In genomic region chr6:18029746-18030656, GRCm38 (mm10) we compare ENCODE assay signal across 8 mouse cellular contexts. TPM values are rescaled to one million over a fixed set of nuclear protein-coding genes. Genes with fewer than 3 reads are reported as not detected.
A peak's percentile ranks its signal among the peaks of the same experiment; 100 is the strongest.
DNase-seq lines count a peak whose midpoint lies in the region; ATAC-seq and TF ChIP-seq lines count a peak whose summit lies in the region.

Wnt2 (minus strand) TSS chr6:18030585.

- H3K4me2 ChIP-seq in heart, postnatal 0 days (ENCODE audit: low read depth, low read length) = peak within 1 kb of the TSS; percentile 85
- peak within 1 kb of the TSS; percentile 90 for H3K4me2 ChIP-seq in neural tube, embryonic 13.5 days

- H3K27me3 ChIP-seq in heart, postnatal 0 days (ENCODE audit: control insufficient read depth, insufficient read depth, low read length) = peaks cover 36% of the 10 kb centered on the region
- H3K27me3 ChIP-seq in neural tube, embryonic 13.5 days = peaks cover 53% of the 10 kb centered on the region

- H3K4me3 ChIP-seq in heart, postnatal 0 days (ENCODE audit: low read depth, low read length) = peak within 1 kb of the TSS; percentile 53
- peak within 1 kb of the TSS; percentile 47 for H3K4me3 ChIP-seq in neural tube, embryonic 13.5 days

- DNase-seq in adrenal gland, postnatal 14 days = peak; percentile 21
- DNase-seq in adrenal gland, postnatal 25 days = no peak
- DNase-seq in ovary, postnatal 36 days (ENCODE audit: low spot score) = peak; percentile 18
- no peak for DNase-seq in ovary, postnatal 10 days (ENCODE audit: low spot score)
- DNase-seq in heart, postnatal 0 days (ENCODE audit: low spot score) = no peak
- peak; percentile 67 for DNase-seq in liver
- DNase-seq in spleen, postnatal 14 days (ENCODE audit: low spot score in 2 of 2) = no peak

- no peak for ATAC-seq in heart, postnatal 0 days (ENCODE audit: insufficient read depth, low read depth)
- 0 out of 2 replicates have a peak, but pooled peaks have one; percentile 42 for ATAC-seq in neural tube, embryonic 13.5 days (ENCODE audit: low read depth)

- no peak within 1 kb of the TSS for H3K27ac ChIP-seq in heart, postnatal 0 days (ENCODE audit: low read depth)
- no peak within 1 kb of the TSS for H3K27ac ChIP-seq in neural tube, embryonic 13.5 days (replicated peaks)

- H3K36me3 ChIP-seq in heart, postnatal 0 days (replicated peaks; ENCODE audit: control insufficient read depth, insufficient read depth, low read length) = no peaks in the 10 kb centered on the region
- no peaks in the 10 kb centered on the region for H3K36me3 ChIP-seq in neural tube, embryonic 13.5 days

- TF ChIP-seq EP300 in heart, postnatal 0 days (IDR thresholded peaks at IDR 0.05; ENCODE audit: low read depth) = no peak

- TF ChIP-seq CTCF in heart, postnatal 0 days (IDR thresholded peaks at IDR 0.05; ENCODE audit: low read depth) = no peak

- no peaks in the 10 kb centered on the region for H3K9me3 ChIP-seq in heart, postnatal 0 days (replicated peaks; ENCODE audit: control insufficient read depth, low read length)
- no peaks in the 10 kb centered on the region for H3K9me3 ChIP-seq in neural tube, embryonic 13.5 days

- H3K9ac ChIP-seq in heart, postnatal 0 days (replicated peaks; ENCODE audit: low read depth, low read length) = no peak within 1 kb of the TSS
- H3K9ac ChIP-seq in neural tube, embryonic 13.5 days = peak within 1 kb of the TSS; percentile 51

- peaks cover 12% of the 10 kb centered on the region; the same call in 1 of the 2 replicates for H3K4me1 ChIP-seq in heart, postnatal 0 days (ENCODE audit: control insufficient read depth, insufficient read depth)
- H3K4me1 ChIP-seq in neural tube, embryonic 13.5 days (replicated peaks) = peaks cover 26% of the 10 kb centered on the region

- WGBS in heart, postnatal 0 days = 1% methylated on average over 46 of the region's 47 CpGs
- under 1% methylated on average over 47 of the region's 47 CpGs for WGBS in neural tube, embryonic 13.5 days

RNA-seq across cellular contexts. Expression of gene Wnt2, which starts in this region (rescaled TPM):
- total RNA-seq in adrenal gland, postnatal 14 days (2021) = 0.68 and 0.82 TPM in 2 replicates
- 0.12 and 0.38 TPM in 2 replicates for total RNA-seq in adrenal gland, postnatal 25 days (2021)
- total RNA-seq in heart, postnatal 0 days (2014; rRNA removed; ENCODE audit: low replicate concordance) = 2.3 and 3.6 TPM in 2 replicates
- 1.9 and 2.3 TPM in 2 replicates for polyA plus RNA-seq in heart, postnatal 0 days (2015; fragmentation: Nextera tagmentation; extraction: Ambion mirVana)
- 1.1 and 1.3 TPM in 2 replicates for polyA plus RNA-seq in neural tube, embryonic 13.5 days (2015; fragmentation: Nextera tagmentation; extraction: Ambion mirVana)

Comparison
In these comparisons a context has a peak if more than half of its experiments do, and no peak if none do; other contexts are left out.
1. DNase-seq: peak in ovary, postnatal 36 days (single experiment) and liver (single experiment); none in adrenal gland, postnatal 25 days (single experiment), ovary, postnatal 10 days (single experiment), heart, postnatal 0 days (single experiment) and spleen, postnatal 14 days (0 of 2).
2. Peak in DNase-seq in adrenal gland, postnatal 14 days; RNA of the gene not detected or under 1 TPM.